Mouse (Mus musculus) adrenal gland (tissue): Measurements from ENCODE around the gene Serpinb6e.

Experiments used
- intact Hi-C: fragments of 180-260 bp; cut with DNase I; formaldehyde crosslinking; loops from one replicate; pipeline ENCODE4 v1.15.1; 2025
- long read RNA-seq, 2 experiments: library from polyadenylated mRNA; unstranded; transcript quantifications; one replicate each; pipeline ENCODE4 v2.0.0; 2020; ENCODE audit warnings: borderline replicate concordance in 1 of 2; ENCODE audit not compliant: insufficient replicate concordance in 1 of 2

Serpinb6e gene
- long read RNA-seq, experiment 1, result 0 reads
- long read RNA-seq, experiment 2, result 0 reads

DNA sequence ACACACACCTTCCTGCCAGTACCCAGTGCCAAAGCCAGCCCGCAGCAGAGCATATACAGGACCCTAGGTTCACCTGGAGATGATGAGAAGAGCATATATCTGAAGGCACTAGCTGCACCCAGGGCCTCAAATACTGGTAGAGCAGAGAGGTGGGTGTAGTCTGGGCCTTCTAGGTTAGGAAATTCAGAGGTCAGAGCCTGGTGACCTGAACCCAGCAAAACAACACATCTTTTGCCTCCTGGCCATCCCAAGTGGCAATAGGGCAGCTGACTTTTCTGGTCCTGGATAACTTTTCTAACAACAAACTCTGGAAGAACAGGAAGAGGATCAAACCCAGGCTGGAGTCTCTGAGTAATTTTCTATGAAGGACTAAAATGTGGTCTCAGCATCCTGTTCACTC is at the start of gene Serpinb6e:
Gene Serpinb6e (minus strand): TSS at position 101 of the 400 bp plus-strand sequence.
- intact Hi-C loops, result no loop called here

DNA sequence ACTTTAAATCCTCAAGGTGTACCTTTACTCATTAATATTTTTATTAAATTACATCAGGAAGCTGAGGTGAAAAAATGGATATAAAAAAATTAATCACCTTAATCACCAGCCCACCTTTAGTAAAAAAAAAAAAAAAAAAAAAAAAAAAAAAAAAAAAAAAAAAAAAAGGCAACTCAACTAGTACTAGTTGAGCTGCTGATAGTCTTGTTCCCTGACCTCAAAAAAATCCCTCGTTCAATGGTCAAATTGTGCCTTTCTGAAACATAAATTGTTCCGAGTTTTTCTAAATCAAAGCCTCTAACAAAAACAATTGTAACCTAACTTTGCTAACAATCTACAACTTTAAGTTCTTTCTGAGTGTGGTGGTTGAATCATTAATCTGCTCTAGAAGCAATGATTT is 12.5 kb downstream of the Serpinb6e start:
- intact Hi-C loops, result no loop called here

DNA sequence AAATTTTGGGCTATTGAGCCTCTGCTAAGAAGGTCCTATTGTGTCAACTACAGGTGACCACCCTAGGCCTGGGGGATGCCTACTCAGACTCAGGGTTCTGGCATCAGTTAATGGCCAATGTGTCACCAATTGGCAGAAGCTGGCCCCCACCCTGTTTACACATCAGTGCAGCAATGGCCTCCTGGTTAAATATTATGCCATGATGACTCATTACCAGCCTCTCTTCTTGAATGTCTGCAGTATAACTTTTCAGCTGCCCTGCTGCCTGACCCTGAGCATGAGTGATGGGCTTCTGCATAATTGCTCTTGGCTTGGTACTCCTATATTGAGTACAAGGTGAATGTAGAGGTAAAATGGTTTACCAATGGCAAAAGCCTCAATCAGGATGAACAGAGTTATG is 19.8 kb downstream of the Serpinb6e start:
- intact Hi-C loops, result loop anchor here (5.0 kb wide), 1 partner anchor 261 kb away; no protein-coding TSS in a partner anchor

DNA sequence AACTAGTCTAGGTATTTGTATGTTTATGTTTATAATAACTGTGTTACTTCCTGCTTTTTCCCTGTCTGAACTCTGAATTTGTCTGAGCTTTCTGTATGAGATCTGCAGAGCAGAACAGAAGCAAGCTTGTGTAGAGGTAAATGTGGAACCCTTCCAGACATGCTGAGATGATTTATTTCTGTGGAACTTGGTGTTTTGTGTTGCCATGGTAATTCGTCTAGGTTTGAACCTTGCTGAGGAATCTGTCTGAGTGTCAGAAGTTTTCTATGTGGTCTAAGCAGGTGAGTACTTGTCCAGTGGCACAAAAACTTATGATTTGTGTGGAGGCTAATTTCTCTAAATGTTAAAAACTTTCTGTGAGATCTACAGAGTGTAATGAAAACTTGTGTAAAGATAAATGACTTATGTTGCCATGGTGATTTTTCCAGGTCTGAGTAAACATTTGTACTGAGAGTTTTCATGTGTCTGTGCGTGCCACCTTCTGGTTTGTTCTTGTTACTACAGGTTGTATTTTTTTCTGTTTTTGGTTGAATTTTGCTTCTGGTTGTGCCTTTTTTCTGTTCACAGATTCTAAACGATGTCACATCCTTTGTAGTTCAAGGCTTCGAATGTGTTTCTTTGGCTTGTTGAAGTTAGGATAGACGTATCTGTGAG is 21.6 kb downstream of the Serpinb6e start:
- intact Hi-C loops, result loop anchor here (5.0 kb wide), 1 partner anchor 259 kb away; no protein-coding TSS in a partner anchor
